Mouse (Mus musculus) myocyte (in vitro differentiated cells): Measurements from ENCODE around the gene Med7.

Experiments
- E2F4 ChIP-seq: IDR thresholded peaks from one replicate; pipeline ENCODE4 v1.6.1; 2011; ENCODE audit warnings: mild to moderate bottlenecking, control low read depth, moderate library complexity; ENCODE audit not compliant: insufficient read depth
- POLR2A ChIP-seq: IDR thresholded peaks from one replicate; pipeline ENCODE4 v1.6.1; 2011; ENCODE audit warnings: low read depth, mild to moderate bottlenecking, control low read depth, moderate library complexity; ENCODE audit not compliant: insufficient read length
- TCF3 ChIP-seq: IDR thresholded peaks from one replicate; pipeline ENCODE4 v1.6.1; 2011; ENCODE audit warnings: low read depth, control low read depth; ENCODE audit not compliant: insufficient read length
- USF1 ChIP-seq: IDR thresholded peaks from one replicate; pipeline ENCODE4 v1.6.1; 2011; ENCODE audit warnings: low read depth, mild to moderate bottlenecking, control low read depth, moderate library complexity

DNA sequence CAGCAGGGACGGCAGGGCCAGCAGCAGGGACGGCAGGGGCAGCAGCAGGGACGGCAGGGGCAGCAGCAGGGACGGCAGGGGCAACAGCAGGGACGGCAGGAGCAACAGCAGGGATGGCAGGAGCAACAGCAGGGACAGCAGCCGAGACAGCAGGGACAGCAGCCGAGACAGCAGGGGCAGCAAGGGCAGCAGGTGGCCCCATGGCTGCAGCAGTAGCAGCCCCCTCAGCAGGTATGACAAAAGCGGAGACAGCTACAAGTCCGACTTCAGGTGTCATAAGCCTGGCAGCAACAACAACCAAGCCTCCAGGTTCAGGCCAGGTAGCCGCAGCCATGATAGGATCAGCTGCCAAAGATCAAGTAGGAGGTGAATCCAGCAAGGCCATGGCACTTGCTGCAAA, 30.0 kb upstream of the Med7 start:
- TF ChIP-seq USF1 (no peak), E2F4 (no peak), POLR2A (no peak), TCF3 (no peak)
